Mouse (Mus musculus): ENCODE measurements at regions not wholly inside any gene's neighbourhood (a gene's known extent, or its start where the extent isn't known, plus 50 kb on each side); places are given as distances from the start of the nearest gene placed in this dataset.

DNA sequence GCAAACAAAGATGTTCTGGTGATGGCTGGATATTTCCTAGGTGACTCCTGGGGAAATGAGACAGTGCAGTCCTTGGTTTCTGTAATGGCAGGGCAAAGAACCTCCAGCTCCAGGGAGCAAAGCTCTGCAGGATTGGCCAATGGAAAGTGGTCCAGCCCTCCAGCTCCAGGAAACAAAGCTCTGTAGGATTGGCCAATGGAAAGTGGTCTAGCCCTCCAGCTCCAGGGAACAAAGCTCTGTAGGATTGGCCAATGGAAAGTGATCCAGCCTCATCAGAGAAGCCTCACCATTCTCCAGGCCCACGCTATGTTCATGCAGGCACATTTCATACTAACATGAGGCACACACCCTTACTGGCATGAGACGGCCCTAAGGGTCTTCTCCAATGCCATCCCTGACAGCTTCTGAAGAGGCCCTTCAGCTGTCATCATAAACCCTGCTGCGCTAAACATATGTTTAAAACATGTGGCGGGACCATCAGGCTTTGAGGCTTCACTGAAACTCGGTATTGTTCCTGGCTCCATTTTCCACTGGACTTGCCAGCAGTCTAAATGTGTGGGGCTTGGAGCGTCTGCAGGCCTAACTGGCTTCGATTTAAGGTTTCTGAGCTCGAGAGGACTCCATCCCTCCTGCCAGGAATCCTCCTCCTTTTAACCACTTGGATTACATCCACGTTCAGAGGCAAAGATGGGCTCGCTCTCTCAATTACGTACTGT, 175.3 kb upstream of the Ccdc54 start:
- DNase-seq: no peak

DNA sequence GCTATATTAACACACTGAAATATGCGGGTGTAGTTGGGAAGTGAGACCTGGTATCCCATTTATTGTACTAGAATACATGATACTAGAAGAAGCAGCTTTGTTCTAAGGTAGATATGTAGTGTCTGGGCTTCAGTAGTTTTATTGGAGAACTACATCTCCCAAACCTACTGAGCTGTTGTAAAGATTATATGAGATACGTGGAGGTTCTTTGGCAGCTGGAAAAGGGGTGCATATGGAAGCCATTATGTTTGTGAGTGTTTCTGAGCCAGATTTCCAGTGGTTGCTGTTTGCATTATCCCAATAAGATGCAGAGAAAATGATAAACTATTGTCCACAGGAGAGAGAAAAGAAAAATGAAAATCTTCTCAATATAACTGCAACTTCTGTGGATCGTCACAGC, 171.1 kb upstream of the Ccdc54 start:
- DNase-seq: no peak

DNA sequence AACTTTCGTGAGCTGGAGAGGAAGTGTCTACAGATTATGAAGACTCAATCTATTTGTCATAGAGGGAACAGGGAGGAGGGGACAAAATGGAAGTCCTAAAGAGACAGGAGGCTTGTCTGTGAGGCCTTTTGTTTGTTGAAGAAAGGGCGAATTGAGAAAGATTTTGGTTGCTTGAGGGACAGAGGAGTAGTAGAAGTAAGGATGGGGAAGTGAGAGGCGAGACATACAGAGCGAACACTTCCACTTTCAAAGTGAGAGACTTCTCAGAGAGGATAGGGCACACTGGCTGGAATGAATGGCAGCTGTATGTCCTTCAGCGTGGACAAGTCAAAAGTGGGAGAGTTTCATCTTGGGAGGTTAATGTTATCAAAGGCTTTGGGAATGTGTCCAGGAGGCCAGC, 169.0 kb upstream of the Ccdc54 start:
- DNase-seq: no peak

DNA sequence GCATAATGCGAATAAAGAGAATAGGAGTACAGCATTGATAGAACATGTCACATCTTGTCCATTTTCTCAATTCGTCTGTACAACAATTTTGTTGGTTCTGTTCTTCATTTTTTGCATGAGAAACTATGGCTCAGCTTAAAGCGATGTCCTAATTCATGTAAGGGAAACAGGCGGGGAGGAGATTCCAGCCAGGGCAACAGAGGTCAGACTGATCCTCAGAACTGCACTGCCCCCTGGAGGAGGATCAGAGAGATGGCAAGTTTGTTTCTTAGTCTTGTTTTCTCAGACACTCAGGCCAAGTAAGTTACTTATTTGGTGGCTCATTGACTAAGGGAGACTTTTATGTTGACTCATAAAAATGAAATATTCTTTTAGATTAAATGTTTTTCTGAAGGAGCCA, 165.7 kb upstream of the Ccdc54 start:
- DNase-seq: peak; percentile 55

DNA sequence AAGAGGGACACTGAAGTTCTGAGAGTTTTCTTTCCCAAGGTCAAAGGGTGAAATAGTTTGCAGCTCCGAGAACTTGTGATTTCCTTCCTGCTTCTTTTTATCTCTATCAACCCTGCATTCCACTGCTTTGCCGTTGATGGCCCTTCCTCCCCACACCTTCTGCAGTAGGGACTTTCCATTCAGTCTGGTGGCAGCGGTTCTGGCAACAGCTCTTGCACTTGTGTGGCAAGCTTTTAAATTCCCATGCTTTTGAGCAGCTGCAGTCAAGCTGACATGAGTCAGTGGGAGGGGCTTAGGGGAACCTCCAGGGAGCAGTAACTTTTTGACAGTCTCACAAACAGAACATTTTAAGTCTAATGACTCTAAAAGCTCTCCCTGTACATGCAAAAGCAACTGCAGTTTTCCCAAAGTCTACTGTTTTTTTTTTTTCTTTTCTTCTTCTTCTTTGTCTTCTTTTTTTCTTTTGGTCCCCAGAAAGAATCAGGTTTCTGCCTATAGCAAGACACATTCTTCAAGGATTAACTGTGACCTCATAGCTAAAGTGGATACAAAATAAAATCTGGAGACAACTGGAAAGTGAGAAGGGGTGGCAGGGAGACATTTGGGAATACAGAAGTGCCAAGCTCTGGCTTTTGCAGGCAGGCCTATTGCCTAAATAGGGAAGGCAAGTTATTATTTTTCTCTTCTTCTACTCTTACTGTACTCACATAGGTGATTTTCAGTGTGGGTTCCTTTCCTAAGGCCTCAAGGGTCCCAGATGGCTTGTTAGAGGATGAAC, 162.8 kb upstream of the Ccdc54 start:
- peak; percentile 83 for DNase-seq

DNA sequence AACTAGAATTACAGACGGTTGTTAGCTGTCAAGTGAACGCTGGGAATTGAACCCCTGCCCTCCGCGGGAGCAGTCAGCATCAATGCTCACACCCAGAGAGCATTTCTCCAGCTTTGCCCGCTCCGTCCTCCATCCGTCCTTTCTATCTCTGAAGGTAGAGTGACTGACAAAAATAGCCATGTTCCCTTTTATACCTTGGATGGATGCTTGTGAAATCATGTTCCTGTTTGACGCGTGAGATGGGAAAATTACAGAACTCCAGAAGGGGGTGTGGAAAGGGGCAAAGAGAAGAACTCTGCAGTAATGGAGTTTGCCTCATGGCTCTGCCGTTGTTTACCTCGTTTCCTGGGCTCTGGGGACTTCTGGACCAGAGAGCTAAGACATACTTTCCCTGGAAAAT, 162.1 kb upstream of the Ccdc54 start:
- DNase-seq: peak; percentile 19

DNA sequence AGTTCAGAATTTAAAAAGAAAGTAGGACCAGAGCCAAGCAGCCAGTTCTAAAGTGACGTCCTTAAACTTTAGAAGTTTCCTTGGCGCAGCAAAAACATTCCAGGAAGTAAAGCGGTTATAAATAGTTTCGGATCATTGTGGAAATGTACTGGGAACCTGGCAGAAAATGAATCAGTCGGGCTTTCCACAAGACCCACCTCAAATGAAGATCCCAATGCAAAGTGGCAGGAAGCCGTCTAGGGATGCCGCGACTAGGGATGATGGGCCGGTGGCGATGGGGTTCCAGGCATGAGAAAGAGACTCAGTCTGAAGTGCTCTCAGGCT, 161.3 kb upstream of the Ccdc54 start:
- DNase-seq: peak; percentile 73

DNA sequence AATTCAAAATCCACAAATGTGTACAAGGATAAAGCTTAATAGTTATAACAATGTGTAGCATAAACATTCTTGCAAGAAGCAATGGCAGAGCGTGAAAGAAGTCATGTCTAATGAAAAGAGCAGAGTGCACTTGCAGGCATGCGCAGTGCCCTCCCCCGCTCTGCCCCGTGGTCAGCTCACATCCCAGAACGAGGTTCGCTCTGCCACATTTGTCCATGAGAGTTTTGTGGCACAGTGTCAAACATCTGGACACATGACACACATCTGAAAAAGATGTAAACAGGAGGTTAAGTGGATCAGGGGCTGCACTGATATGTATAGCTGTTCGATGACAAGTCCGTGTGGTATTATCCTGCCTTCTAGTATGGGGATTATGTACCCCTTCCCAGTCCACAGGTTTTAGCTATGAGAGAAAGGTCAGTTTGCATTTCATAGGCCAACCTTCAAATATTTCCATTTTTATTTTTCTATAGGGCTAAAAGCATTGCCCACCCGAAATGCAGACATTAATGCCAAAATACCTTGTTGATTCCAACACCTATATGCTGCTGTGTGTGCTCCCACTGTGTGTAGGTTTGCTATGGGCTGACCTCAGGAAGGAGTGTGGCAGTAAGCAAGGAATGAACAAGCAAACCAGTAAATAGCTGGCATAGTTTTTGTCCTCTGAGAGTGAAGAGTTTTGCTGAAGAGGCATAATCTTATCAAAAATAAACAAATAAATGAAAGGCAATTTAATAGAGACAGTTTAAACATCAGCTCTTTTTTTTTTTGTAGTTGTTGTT, 160.7 kb upstream of the Ccdc54 start:
- DNase-seq: peak; percentile 13

DNA sequence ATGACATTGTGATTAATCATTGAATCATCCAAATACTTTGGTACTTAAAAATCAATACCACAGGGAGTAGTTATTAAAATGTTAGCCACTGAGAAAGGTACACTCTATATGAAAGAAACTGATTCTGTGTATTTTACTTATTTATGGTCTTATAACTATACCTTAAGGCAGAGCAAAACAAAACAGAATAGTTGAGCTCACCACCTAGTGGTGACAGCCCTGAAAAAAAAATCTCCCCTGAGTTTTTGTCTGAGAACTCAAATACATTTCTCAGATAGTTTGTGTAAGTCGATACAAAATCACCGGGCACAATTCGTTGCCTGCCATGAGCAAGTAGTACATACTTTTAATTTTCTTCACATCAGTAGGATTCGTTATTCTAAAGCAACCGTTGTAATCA, 156.7 kb upstream of the Ccdc54 start:
- DNase-seq: no peak

DNA sequence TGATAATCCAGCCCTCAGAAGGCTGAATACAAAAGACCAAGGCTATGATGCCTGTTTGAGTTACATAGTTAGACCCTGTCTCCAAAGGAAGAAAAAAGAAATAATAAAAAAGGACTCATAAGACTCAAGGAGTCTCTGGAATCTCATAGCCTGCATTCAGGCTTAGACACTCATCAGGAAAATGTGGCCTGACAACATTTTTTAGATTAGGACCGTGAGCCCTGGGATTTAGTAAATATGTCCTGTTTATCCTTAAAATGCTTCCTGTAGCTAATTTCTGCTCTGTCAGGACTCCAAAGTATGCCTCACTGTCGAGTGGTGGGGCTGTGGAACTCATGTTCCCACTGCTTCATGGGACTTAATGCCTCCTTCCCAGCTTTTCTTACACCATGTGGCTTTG, 154.8 kb upstream of the Ccdc54 start:
- no peak for DNase-seq

DNA sequence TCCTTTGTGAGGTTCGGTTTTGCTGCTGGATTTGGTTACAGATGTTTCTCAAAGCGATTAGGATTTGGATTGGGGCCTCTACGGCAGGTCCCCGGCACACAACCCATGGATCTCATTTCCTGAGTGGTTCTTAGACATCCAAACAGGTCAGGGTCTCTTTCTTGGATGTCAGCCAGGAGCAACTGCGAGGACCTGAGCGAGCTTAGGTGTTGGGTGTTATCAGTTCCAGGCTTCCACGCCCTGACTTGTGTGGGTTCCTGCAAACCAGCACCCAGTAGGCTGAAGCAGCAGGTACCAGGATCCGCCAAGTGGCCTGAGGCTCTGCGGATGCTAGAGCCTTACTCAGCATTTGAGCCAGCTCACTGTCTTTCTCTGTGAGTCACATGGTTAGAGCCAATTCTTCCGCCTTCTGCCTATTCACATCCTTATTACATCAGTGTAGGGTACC, 146.5 kb upstream of the Ccdc54 start:
- peak; percentile 25 for DNase-seq

DNA sequence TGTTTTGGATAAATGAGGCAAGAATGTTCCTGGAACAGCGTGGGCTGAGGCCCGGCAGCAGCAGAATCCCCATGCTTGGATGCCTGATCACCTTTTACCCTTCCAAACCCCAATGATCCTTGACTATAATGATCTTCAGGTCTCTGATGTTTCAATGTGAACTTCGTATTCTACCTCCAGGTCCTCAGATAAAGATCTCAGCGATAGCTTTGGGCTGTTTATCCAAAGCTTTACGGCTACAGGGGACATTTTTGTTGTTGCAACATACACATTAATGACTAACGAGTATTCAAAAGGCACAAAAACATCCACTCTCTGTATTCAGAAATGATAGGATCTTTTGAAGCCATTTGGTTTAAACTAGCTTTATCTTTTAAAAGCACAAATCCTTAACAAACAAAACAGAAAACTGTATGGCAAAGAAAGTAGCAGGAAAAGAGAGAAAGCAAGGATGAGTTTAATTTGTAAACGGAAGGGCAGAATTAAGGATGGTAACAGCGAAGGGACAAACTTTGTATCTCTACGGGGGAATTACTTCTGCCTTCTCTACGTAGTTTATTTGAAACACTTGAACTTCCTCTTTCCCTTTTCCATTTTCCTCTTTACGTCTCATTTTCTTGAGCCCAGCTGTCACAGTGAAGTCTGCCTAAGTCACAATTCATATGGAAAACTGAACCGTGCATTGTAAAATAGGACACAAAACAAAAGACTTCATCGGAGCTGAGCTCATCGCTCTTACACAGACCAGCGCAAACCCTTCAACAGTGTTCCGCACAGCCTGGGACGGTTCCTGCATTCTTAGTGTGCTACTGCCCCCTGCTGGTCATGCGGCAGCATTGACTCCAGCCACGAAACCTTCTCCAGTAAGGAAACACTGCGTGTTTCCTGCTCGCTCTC, 145.4 kb upstream of the Ccdc54 start:
- peak; percentile 91 for DNase-seq

DNA sequence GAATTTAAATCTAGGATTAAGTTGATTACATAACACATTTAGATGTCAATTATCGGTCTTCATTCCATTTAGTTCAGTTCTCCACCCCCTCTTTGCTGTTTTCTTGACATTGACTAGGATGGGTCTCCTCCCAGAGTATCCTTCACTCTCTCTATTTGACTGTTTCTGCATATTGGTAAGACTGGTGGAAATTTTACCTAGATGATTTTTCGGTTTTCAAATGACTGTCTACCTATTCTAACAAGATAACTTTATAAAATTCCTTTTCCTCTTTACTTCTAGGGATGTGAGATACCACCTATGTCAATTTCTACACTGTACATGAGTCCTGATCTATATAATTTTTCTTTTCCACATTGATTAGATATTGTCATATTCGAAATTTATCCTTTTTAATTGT, 142.4 kb upstream of the Ccdc54 start:
- no peak for DNase-seq

DNA sequence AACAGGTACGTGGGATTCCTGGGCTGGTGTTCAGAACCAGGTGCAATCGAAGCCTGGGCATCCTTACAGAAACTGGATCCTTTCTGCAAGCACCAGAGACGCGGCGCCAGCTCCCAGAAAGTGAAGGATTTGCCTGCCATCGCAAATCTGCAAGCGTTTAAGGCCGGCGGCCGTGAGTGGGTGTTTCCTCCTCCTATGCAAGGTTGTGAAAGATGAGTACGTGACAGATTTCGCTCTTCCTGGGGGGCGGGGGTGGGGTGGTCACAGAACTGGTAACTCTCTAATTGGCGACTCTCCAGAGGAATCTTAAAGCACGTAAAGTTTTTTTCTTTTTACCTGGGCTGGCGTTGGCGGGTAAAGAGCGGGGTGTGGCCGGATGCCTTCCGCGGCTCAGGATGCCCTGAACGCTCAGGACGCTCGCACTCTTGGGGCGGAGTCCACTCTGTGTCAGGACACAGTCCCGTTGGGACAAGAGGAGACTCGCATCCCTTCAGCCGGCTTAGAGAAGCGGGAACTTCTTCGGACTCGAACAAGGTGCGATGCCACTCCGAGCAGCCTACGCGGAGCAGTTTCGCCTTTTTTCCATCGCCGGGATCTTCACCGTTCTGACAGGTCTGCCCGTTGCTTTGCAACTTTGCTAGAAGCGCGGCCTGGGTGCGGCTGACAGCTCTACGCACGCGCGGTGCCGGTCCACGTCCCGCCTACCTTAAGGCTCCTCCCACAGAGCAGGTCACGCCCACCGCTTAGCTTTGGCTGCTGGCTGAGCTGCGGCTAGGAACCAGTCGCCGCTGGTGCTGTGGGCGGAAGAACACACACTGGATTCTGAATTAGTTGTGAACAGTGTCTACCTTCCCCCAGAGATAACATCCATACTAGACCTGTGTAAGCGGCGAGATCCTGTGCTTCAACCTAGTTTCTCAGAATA, 141.4 kb upstream of the Ccdc54 start:
- peak; percentile 94 for DNase-seq

DNA sequence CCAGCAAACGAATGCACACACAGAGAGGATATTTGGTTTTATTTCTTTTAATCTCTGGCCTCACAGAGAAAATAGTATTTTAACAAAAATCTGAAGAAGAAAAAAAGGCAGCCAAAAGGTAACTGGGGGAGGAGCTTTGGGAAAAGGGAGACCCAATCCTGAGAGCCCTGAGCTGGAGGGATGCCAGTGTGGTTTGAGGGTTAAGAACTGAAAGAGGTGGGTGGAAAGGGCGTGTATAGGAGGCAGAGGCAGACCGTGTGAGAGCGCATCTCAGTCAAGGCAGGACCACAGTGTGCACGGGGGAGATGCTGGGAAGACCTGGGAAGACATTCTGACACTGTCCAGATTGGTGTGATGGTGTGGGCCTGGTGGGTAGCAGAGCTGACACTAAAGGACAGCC, 138.4 kb upstream of the Ccdc54 start:
- no peak for DNase-seq

DNA sequence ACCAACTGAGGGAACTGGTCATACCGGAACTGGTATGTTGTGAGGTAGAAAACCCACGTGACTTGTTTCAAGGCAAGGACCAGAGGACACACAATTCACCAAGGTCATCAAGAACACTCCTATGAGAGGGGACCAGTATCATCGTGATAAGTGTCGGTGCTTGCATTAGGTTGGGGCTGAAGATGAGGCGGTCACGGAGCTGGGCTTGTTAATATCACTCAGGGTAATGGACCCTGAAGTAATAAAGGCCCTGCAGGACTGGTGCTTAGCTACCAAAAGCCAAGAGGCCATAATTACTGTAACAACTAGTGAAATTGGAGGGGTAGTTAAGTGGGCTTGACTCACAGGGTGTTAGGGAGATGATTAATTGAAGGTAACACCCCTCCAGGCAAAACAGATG, 132.2 kb upstream of the Ccdc54 start:
- no peak for DNase-seq

DNA sequence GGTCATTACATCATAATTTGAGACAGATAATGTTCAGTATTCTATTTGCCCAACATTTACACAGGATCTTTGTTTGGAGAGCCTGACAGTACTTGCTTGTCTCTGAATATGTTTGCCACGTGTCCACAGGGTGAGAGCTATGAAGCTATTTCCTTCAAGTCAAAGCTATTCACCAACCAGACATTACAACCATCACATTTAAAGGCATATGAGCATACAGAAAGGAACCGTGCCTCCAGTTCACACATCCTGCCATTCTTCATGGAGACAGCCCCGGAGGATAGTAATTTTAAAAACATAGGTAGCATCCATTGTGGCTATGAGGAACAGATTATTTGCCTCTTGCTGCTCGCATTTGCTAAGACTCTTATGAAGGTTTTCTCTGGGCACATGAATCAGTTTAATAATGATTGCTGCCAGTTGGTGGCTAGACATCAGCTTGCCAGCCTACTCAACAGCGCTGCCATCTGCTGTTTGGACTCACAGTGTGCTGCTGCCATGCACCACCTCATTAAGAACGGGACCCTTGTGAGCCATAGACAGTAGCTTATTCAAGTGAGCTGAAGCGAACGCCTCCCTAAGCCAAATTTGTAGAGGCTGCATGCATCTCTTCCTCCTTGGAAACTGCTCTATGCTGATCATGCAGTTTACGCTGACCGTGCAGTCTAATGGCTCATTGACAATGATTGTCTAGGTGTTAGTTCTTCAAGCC, 126.5 kb upstream of the Ccdc54 start:
- no peak for DNase-seq

DNA sequence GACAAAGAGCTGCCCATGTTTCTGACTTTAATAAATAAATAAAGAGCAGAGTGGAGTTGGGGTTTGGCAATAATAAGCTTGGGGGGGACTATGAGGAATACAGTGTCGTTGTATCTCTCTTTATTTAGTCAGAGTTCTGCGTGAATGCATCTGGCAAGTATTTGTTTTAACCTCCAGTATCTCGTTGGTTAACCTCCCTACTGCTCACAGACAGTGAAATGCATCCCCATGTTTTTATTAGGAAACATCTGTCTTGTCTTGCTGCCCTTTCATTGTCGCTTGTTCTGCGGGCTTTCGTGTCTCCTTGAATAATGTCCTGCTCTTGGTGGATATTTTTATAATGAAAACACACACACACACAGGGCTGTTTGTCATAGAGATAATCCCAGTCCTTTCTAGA, 118.8 kb upstream of the Ccdc54 start:
- DNase-seq: no peak

DNA sequence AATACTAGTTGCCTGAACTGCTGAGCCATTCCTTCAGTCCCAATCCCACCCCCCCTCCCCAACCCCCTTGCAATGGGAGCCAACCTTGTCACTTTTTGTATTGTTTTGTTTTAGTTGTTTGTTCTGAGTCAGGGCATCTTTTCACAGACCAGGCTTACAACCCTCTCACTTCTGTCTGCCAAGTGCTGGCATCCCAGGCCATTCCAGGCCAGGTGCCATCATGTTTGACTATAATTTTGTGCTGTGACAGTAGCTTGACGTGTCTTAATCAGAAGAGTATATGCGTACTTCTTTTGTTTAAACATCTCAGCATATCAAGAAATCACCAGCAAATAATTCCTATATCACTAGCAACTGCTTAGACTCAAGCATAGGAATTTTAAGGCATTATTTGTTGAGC, 117.0 kb upstream of the Ccdc54 start:
- no peak for DNase-seq

DNA sequence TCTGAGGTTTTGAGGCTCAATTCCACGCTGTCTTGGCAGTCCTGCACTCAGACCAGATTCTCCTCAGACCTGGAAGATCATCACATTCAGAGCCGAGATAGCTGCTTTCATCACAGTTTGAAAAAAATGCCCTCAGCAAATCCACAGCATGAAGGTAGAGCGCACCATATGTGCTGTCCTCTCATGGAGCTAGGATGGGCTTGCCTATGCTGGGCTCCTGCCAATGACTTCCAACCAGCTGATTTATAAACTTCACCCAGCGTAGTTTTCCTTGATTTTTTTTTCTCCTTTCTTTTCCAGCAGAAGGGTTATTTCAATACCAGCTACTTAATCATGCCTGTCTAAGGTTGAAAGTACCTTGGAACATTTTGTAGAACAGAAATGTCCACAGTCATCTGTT, 115.0 kb upstream of the Ccdc54 start:
- DNase-seq: no peak
